Mouse (Mus musculus) kidney, embryonic 14.5 days (tissue): ENCODE measurements at regions not wholly inside any gene's neighbourhood (a gene's known extent, or its start where the extent isn't known, plus 50 kb on each side); places are given as distances from the start of the nearest gene placed in this dataset.
A peak's percentile ranks its signal among the peaks of the same experiment; 100 is the strongest.

Experiments
- ATAC-seq: fragments of 200-750 bp; cut with Nextera tagmentation; 2 replicates; pipeline ENCODE4 v1.8.0; 2017; ENCODE audit warnings: moderate number of reproducible peaks, mild to moderate bottlenecking, moderate TSS enrichment, moderate library complexity; ENCODE audit not compliant: low FRiP score, low TSS enrichment
- H3K27ac ChIP-seq: fragments of 300-500 bp; sonication (generic); 2 replicates; pipeline ENCODE4 v1.5.1; 2014; ENCODE audit warnings: low read depth, mild to moderate bottlenecking, low read length, moderate library complexity, mixed read lengths
- H3K27me3 ChIP-seq: fragments of 300-500 bp; sonication (generic); 2 replicates; pipeline ENCODE4 v1.6.1; 2014; ENCODE audit warnings: mild to moderate bottlenecking, low read length; ENCODE audit not compliant: control insufficient read depth, insufficient read depth
- H3K36me3 ChIP-seq: fragments of 300-500 bp; sonication (generic); 2 replicates; pipeline ENCODE4 v1.6.1; 2014; ENCODE audit warnings: low read length, mixed read lengths; ENCODE audit not compliant: control insufficient read depth, insufficient read depth
- H3K4me1 ChIP-seq: fragments of 300-500 bp; sonication (generic); 2 replicates; pipeline ENCODE4 v1.6.1; 2014; ENCODE audit warnings: low read length, mixed read lengths; ENCODE audit not compliant: control insufficient read depth, insufficient read depth
- H3K4me2 ChIP-seq: fragments of 300-500 bp; sonication (generic); replicated peaks from 2 replicates; pipeline ENCODE4 v1.6.1; 2014; ENCODE audit warnings: low read depth, mild to moderate bottlenecking, low read length
- H3K4me3 ChIP-seq: fragments of 300-500 bp; sonication (generic); 2 replicates; pipeline ENCODE4 v1.5.1; 2014; ENCODE audit warnings: mild to moderate bottlenecking, low read length
- H3K9ac ChIP-seq: fragments of 300-500 bp; sonication (generic); 2 replicates; pipeline ENCODE4 v1.6.1; 2014; ENCODE audit warnings: low read depth, mild to moderate bottlenecking, low read length, moderate library complexity
- H3K9me3 ChIP-seq: fragments of 300-500 bp; sonication (generic); 2 replicates; pipeline ENCODE4 v1.6.1; 2016; ENCODE audit warnings: low read length; ENCODE audit not compliant: control insufficient read depth
- WGBS: fragments of 180-500 bp; shearing (Covaris S2); extraction: QIAGEN DNeasy Blood & Tissue Kit; methylation state at CpG from one replicate; pipeline ENCODE4 v1.1.7; 2014; 5-methylcytosine and 5-hydroxymethylcytosine counted together

DNA sequence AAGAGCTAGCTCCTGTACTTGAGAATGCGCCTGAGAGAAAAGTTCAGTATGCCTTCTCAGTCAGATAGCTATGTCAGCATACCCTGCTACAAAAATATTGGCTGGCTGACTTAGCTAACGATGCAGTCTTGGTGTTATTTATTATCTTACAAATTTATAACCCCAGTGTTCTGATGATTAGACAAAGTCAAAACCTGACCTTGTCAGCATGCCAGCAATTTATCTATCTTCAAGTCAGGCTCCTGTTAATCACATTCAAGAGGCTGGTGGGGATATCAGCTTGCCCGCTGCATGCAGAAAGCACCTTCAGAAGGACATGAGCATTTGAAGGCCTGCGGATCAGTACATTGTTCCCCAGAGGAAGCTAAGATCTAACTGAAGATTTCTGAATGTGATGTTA is 146.0 kb upstream of the Plxnc1 start:
- ATAC-seq: no peak
- Histone ChIP-seq H3K4me3 (no peak overlapping the region), H3K27ac (no peak overlapping the region), H3K9ac (no peak overlapping the region), H3K27me3 (peaks cover 4% of the 10 kb centered on the region; the same call in 1 of the 2 replicates), H3K4me2 (no peak overlapping the region), H3K9me3 (no peaks in the 10 kb centered on the region), H3K36me3 (no peaks in the 10 kb centered on the region), H3K4me1 (0 out of 2 replicates have a peak, but pooled peaks cover 2% of the 10 kb centered on the region)
- 53% methylated on average over 4 of the region's 4 CpGs for WGBS

DNA sequence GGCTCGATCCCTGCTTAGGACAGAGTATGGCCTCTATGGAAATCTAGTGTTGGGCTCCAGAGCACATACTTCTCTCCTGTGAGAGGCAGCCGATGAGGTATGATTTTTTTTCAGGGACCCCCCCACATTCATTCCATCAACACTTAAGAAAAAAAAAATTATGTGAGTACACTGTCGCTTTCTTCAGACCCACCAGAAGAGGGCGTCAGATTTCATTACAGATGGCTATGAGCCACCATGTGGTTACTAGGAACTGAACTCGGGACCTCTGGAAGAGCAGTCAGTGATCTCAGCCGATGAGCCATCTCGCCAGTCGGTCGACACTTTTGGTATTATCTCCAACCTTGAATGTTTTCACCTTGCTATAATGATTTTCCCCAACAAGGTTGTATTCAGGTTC is 145.4 kb upstream of the Plxnc1 start:
- Histone ChIP-seq H3K9me3 (no peaks in the 10 kb centered on the region), H3K4me2 (no peak overlapping the region), H3K4me3 (no peak overlapping the region), H3K36me3 (no peaks in the 10 kb centered on the region), H3K4me1 (0 out of 2 replicates have a peak, but pooled peaks cover 4% of the 10 kb centered on the region), H3K9ac (no peak overlapping the region), H3K27me3 (peaks cover 4% of the 10 kb centered on the region; the same call in 1 of the 2 replicates), H3K27ac (no peak overlapping the region)
- WGBS: 85% methylated on average over 9 of the region's 9 CpGs
- ATAC-seq: no peak

DNA sequence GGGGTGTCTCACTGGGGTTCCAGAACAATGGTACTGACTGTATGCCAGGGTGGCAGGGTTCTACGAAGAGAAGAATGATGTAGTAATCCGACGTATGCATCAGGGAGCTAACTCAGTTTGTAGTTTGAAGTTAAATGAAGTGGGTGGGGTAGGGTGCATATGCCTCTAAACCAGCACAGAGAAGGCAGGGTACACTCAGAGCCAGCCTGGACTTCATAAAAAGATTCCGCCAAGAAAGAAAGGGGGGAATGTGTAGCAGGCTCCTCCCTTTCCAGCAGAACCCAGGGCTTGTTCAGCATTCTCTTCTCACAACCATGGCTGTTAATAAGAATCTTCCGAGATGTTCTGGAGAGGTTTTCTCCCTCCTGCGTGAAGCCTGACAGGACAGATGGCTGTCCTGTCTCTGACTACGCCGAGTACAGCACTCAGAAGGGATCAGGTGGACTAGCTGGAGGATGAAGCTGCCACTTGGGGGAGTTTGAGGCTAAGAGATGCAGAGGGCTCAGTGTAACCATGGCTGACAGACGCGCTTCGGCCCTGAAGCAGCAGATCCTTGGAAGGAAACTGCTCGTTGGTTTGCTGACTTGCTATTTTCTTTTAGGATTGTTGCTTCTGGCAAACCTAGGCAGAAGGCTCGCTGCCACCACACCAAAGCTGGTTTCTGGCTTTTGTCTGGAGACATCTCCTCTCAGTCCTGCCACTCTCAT is 143.4 kb upstream of the Plxnc1 start:
- peaks cover 4% of the 10 kb centered on the region; the same call in 1 of the 2 replicates for H3K27me3 ChIP-seq
- H3K27ac ChIP-seq: no peak overlapping the region
- 37% methylated on average over 13 of the region's 13 CpGs for WGBS
- H3K9ac ChIP-seq: no peak overlapping the region
- H3K4me3 ChIP-seq: no peak overlapping the region
- H3K4me2 ChIP-seq: no peak overlapping the region
- H3K36me3 ChIP-seq: no peaks in the 10 kb centered on the region
- ATAC-seq: peak; percentile 87
- 0 out of 2 replicates have a peak, but pooled peaks cover 4% of the 10 kb centered on the region for H3K4me1 ChIP-seq
- no peaks in the 10 kb centered on the region for H3K9me3 ChIP-seq

DNA sequence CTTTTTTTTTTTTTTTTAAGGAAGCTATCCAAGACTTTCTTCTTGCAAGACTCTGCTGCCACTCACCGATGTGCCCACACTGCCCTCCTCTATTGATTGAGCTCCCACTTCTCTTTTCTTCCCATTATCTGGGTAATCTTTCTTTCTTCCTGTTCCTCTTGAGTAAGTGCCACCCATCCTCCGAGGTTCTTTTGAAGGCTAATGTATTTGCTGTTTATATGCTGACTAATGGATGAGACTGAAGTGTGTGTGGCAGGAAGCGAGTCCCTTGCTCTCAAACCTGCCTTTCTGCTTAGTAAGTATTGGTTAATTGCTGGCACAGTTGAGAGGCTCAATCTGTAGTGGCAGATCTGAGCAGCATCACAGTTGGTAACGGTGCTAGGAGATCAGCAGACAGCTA is 142.1 kb upstream of the Plxnc1 start:
- WGBS: 50% methylated on average over 4 of the region's 4 CpGs
- no peaks in the 10 kb centered on the region for H3K36me3 ChIP-seq

DNA sequence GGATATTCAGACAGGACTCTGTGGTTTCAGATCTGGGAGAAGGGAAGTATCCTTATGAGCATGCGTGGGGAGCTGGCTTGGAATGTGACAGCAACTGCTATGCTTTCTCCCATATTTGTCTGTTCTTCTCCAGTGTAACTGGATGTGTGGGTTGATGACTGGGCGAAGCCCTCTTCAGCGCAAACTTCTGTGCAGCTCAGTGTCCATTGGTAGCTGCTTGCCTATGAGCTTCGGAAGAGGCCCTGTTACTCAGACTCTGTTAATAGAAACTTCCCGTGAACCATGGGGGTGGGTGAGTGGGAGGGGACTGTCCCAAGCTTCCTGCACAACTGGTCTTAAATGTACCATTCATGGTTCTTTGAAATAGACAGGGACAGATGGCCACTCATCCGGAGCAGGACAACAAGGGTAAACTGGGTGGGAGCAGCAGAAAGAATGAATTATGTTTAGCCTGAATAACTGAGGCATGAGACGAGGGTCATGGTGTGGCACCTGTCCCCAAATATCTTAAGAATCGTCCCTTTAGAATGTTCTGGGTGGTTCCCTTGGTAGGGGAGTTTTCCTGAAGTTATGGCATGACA is 141.1 kb upstream of the Plxnc1 start:
- no peaks in the 10 kb centered on the region for H3K9me3 ChIP-seq
- ATAC-seq: no peak
- no peak overlapping the region for H3K4me2 ChIP-seq
- H3K9ac ChIP-seq: no peak overlapping the region
- no peak overlapping the region for H3K27ac ChIP-seq
- H3K27me3 ChIP-seq: peaks cover 4% of the 10 kb centered on the region; the same call in 1 of the 2 replicates
- WGBS: 72% methylated on average over 8 of the region's 8 CpGs
- 0 out of 2 replicates have a peak, but pooled peaks cover 4% of the 10 kb centered on the region for H3K4me1 ChIP-seq
- H3K36me3 ChIP-seq: no peaks in the 10 kb centered on the region
- H3K4me3 ChIP-seq: no peak overlapping the region

More for the DNA sequence above, 142.1 kb upstream of the Plxnc1 start:
- Histone ChIP-seq H3K4me3 (no peak overlapping the region), H3K27me3 (peaks cover 4% of the 10 kb centered on the region; the same call in 1 of the 2 replicates), H3K9me3 (no peaks in the 10 kb centered on the region), H3K4me2 (no peak overlapping the region), H3K27ac (no peak overlapping the region), H3K4me1 (0 out of 2 replicates have a peak, but pooled peaks cover 4% of the 10 kb centered on the region), H3K9ac (no peak overlapping the region)
- ATAC-seq: no peak

DNA sequence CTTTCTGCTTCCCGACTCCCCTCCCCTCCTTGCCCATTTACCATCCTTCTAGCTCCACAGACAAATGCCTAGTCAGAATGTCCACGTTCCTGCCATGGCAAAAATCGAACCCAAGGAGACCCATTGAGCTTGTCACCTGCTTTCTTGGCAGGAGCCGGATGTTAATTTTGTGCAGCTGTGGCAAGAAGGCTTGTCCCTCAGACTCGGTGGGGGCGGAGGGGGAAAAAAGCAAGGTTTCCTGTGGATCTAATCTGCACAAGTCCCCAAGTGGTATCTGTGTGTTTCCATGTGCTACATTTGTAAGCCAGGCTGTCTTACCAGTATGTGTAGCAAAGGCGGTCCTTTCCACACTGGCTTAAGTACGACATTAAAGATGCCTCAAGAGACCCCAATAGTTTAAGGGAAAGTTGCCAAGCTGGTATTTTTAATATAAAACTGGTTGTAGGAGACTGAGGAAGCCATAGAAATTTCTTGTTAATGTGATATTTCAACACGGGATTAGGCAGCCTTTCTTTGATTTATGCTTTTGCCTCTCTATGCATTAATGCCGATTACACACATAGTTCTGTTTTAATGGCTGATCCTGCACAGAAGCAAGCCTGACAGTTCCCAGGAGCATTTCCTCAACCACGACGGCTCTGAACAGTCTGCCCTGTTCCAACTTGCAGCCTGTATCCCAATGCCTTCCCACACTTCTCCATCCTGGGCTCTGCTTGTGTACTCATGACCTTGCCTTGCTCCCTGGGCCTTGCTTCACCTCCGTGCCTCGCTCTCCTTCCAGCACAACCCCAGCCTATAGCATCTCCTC is 138.9 kb upstream of the Plxnc1 start:
- H3K4me2 ChIP-seq: no peak overlapping the region
- H3K27ac ChIP-seq: no peak overlapping the region
- H3K4me1 ChIP-seq: 0 out of 2 replicates have a peak, but pooled peaks cover 4% of the 10 kb centered on the region
- ATAC-seq: no peak
- H3K27me3 ChIP-seq: peaks cover 4% of the 10 kb centered on the region; the same call in 1 of the 2 replicates
- no peak overlapping the region for H3K4me3 ChIP-seq
- 68% methylated on average over 14 of the region's 14 CpGs for WGBS
- no peaks in the 10 kb centered on the region for H3K36me3 ChIP-seq
- H3K9ac ChIP-seq: no peak overlapping the region
- H3K9me3 ChIP-seq: no peaks in the 10 kb centered on the region

DNA sequence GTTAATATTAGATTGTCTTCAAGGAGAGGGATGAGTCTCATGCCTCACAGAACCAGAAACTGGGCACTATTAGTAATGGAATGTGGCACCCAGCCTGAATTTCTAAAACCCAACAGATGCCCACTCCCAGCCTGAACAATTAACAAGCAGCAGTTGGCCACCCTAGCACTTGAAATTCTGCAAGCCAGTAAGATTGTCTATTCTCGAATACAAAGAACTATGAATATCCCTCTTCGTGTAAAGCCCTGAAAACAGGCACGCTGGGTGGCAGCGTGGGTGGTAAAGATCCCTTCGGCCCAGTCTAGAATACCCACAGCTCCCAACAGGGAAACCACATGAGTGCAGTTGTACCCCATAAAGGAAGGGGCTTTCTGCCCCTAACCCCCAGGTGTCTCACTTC is 138.0 kb upstream of the Plxnc1 start:
- Histone ChIP-seq H3K9me3 (no peaks in the 10 kb centered on the region), H3K36me3 (no peaks in the 10 kb centered on the region), H3K4me2 (no peak overlapping the region), H3K27ac (no peak overlapping the region), H3K9ac (no peak overlapping the region), H3K4me3 (no peak overlapping the region), H3K27me3 (peaks cover 4% of the 10 kb centered on the region; the same call in 1 of the 2 replicates), H3K4me1 (0 out of 2 replicates have a peak, but pooled peaks cover 4% of the 10 kb centered on the region)
- no peak for ATAC-seq
- WGBS: 93% methylated on average over 5 of the region's 5 CpGs

DNA sequence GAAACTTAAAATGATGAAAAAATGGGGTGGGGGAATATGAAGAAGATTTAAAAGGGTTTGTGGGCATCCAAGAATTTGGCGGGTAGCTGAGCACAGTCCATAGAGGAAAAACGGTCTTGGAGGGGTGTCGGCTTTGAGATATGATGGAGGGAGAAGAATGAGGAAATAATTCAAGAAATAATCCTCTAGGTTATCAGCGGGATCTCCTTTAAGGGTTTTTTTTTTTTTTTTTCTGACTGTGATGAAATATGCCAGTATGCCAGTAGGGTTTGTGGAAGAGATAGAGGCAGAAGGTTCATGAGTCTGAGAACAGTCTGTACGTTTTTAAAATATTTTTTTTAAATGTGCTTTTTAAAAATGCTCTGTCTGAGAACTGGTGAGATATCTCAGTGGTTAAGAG is 135.3 kb upstream of the Plxnc1 start:
- H3K9me3 ChIP-seq: no peaks in the 10 kb centered on the region
- H3K4me1 ChIP-seq: no peaks in the 10 kb centered on the region
- 89% methylated on average over 5 of the region's 5 CpGs for WGBS
- ATAC-seq: no peak
- H3K9ac ChIP-seq: no peak overlapping the region
- H3K27me3 ChIP-seq: peaks cover under 1% of the 10 kb centered on the region; the same call in 1 of the 2 replicates
- H3K4me3 ChIP-seq: no peak overlapping the region
- no peak overlapping the region for H3K27ac ChIP-seq
- H3K36me3 ChIP-seq: no peaks in the 10 kb centered on the region
- no peak overlapping the region for H3K4me2 ChIP-seq
